Mouse (Mus musculus) left cerebral cortex, adult 2 months (tissue): ENCODE data around the gene Prm3. TPM values are rescaled to one million over a fixed set of nuclear protein-coding genes. Genes with fewer than 3 reads are reported as not detected.
A peak's percentile ranks its signal among the peaks of the same experiment; 100 is the strongest.

Source experiments
- DNase-seq, 2 experiments: peaks; one replicate each; pipeline ENCODE4 v3.0.0; 2021 to 2022; ENCODE audit warnings: low spot score in 2 of 2, mixed read lengths in 1 of 2; ENCODE audit errors: extremely low spot score in 1 of 2
- H3K27ac ChIP-seq: fragments of 200-600 bp; 2 replicates; pipeline ENCODE4 v1.8.1; 2022
- H3K4me3 ChIP-seq: fragments of 200-600 bp; 2 replicates; pipeline ENCODE4 v1.8.1; 2022
- CTCF ChIP-seq: fragments of 200-600 bp; IDR thresholded peaks from 2 replicates; pipeline ENCODE4 v1.8.1; 2022; ENCODE audit warnings: antibody characterized with exemption, mild to moderate bottlenecking, moderate library complexity
- intact Hi-C: fragments of 180-260 bp; cut with DNase I; formaldehyde crosslinking; loops from one replicate; pipeline ENCODE4 v1.15.1; 2025
- long read RNA-seq, 2 experiments: library from polyadenylated mRNA; stranded (forward); transcript quantifications; one replicate each; pipeline ENCODE4 v2.0.0; 2021; ENCODE audit warnings: borderline mapping rate in 2 of 2
- total RNA-seq, 2 experiments: library from RNA; stranded (reverse); gene quantifications; 2 replicates each; pipeline ENCODE4 v1.2.3; 2021

Prm3 gene
- total RNA-seq = not detected
- long read RNA-seq, experiment 1 = 0 reads
- long read RNA-seq, experiment 2 = 0 reads

DNA sequence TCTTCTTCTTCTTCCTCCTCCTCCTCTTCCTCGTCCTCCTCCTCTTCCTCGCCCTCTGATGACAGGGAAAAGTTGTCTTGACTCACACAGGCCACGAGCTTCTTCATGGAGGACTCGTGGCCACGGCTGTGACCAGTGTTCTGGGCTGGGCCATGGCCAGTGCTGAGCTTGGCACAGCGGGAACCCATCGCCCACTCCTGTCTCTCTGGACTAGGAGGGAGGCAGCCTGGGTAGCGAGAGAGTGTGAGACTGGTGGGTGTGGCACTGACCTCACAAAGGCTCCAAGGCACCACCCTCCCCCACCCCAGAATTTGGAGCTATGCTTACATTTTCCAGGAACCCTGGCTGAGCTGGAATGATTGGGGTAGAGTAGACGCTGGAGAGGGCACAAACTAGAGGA lies at the start of gene Prm3:
TSS of gene Prm3 (minus strand) at position 213 of the 400 bp plus-strand sequence.
- DNase-seq = no peak
- TF ChIP-seq CTCF = no peak
- intact Hi-C loops = no loop called here

DNA sequence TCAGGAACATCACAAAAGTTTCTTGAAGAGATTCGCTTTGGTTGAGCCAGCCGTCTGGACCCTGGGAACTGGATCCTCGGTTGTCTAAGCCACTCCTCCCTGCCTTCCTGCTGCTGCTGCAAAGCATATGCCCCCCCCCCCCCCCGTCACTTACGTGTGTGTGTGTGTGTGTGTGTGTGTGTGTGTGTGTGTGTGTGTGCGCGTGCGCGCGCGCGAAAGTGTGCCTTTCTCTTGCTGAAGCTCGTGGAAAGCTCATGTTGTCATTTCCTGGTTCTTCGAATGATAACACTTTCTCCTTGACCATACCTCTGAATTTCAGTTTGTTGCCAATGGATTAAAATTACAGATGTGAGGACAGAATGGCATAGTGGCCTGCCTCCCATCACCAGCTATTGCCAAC lies 49.3 kb upstream of the Prm3 start:
- Histone ChIP-seq H3K27ac (no peak overlapping the region), H3K4me3 (no peak overlapping the region)
- no peak for TF ChIP-seq CTCF
- DNase-seq = no peak
- intact Hi-C loops = loop anchor here (10.0 kb wide), 1 partner anchor 175 kb away; no protein-coding TSS in a partner anchor

More for the DNA sequence above, at the start of gene Prm3:
- no peak within 1 kb of the TSS for H3K4me3 ChIP-seq
- no peak within 1 kb of the TSS for H3K27ac ChIP-seq

DNA sequence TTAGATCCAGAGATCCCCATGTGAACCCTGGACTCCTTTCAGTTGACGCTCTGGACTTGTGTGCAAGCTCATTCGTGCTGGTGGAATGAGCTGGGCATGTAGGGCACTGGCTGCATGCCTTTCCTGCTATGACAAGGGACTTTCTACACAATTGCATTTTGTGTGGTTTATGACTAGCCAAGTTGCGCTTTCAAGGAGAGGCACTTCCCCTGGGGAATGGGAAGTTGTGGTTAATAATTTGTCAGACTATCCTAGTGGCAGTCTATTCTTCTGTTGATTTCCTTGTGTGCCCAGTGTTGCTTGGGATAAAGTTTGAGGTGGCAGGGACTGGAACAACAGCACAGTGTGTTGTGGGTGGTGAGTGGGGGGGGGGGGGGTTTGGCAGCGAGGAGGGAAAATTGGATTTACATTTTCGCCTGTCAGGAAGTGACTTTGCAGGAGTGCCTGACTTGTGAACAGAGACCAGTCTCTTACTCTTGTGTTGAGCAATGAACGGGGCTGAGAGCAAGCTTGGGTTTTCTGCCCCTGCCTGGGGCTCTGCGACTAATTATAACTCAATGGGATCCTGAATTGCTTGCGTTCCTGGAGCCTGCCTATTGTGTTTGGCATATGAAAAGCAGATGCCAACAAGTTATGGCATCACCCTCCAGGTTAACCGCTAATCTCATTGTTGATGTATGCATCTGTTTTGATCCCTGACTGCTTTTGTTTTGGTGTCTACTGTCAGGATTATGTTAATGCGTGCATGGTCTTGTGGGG lies 48.0 kb upstream of the Prm3 start:
- TF ChIP-seq CTCF = no peak
- intact Hi-C loops = no loop called here
- DNase-seq = no peak
- Histone ChIP-seq H3K4me3 (no peak overlapping the region), H3K27ac (no peak overlapping the region)

DNA sequence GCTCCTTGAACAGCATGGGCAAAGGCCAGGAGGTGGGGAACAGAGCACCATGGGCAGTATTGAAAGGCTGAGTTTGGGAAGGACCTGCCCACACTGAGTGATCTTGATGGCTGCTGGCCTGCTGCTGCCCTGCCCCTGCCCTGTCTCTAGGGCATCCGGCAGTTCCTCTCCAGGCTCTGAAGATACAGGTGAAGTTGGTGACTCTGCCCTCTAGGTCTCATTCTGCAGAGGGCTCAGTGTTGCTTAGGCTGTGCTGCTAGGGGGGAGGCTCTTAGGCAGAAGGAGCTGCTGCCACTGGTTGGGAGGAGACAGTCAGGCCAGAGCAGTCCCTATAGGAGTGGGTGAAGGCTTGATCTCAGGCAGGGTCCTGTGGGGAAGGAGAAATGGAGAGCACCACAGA lies 47.2 kb upstream of the Prm3 start:
- TF ChIP-seq CTCF = no peak
- Histone ChIP-seq H3K27ac (no peak overlapping the region), H3K4me3 (no peak overlapping the region)
- intact Hi-C loops = no loop called here
- DNase-seq = no peak

DNA sequence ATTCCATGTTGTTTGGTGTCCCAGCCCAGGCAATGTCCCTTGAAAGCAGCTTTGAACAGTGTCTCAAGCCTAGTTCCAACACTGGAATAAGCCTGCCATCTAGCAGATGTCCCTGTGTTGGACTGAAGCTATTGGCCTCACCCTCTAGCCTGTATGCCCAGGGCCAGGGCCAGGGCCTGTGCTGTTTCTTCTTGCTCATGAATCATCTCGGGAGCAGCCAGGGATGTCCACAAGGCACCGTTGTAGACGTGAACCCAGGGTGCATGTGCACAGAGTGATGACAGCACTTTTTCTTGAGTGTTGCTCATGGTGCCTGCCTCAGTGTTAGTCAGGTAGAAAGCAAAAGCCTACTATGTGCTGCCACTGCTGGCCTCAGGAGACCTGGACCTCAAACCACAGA lies 46.5 kb upstream of the Prm3 start:
- no peak for TF ChIP-seq CTCF
- H3K4me3 ChIP-seq = no peak overlapping the region
- intact Hi-C loops = no loop called here
- DNase-seq = no peak
- H3K27ac ChIP-seq = no peak overlapping the region

DNA sequence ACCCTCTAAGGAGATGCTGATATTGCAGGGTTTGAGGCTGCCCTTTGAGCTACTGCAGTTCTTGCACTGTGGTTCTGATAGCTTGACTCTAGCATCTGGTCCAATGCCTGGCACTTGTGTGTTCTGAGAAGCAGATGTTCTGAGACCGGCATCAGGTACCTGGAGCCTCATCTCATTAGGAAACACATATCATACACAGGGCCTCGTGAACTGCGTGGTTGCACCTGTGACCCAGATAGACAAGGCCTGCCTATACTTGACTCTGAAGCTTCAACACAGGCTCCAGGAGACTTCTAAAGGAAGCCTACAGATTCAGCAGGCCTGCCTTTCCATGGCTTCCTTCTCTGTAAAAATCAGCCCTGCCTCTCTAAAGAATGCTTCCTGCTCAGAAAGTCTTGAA lies 45.7 kb upstream of the Prm3 start:
- intact Hi-C loops = no loop called here
- Histone ChIP-seq H3K4me3 (no peak overlapping the region), H3K27ac (no peak overlapping the region)
- no peak for DNase-seq
- no peak for TF ChIP-seq CTCF

DNA sequence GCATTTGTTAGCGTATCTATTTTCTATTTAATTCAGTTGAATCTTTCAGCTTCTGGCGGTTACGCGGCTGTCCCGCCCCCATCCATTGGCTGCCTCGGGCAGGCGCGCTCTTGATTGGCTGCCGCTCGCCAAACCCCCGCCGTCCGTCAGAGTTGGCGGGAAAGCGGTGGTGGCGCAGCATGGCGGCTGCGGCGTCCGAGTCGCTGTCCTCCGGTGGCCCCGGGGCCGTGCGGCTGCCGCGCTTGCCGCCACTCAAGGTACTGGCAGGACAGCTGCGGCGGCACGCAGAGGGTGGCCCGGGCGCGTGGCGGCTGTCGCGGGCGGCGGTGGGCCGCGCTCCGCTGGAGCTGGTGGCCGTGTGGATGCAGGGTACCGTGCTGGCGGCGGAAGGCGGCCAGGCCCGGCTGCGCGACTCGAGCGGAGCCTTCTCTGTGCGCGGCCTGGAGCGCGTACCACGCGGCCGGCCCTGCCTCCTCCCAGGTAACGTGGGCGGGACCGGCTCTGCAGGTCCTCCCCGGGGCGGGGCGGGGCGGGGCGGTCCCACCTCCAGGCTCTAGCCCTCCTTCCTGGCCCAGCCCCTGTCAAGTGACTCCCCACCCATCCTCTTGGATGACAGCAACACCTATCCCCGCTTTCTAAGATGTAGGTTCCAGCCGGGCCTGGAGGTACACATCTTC lies 44.3 kb upstream of the Prm3 start, which contains the start of gene Rmi2:
TSS of gene Rmi2 (plus strand) at position 149 of the 677 bp plus-strand sequence.
- Histone ChIP-seq H3K4me3 (peak within 1 kb of the TSS; percentile 70), H3K27ac (no peak within 1 kb of the TSS)
- intact Hi-C loops = loop anchor here (2.0 kb wide), 1 partner anchor 48 kb away; no protein-coding TSS in a partner anchor
- peak; percentile 80 to 84 for DNase-seq
- no peak for TF ChIP-seq CTCF

DNA sequence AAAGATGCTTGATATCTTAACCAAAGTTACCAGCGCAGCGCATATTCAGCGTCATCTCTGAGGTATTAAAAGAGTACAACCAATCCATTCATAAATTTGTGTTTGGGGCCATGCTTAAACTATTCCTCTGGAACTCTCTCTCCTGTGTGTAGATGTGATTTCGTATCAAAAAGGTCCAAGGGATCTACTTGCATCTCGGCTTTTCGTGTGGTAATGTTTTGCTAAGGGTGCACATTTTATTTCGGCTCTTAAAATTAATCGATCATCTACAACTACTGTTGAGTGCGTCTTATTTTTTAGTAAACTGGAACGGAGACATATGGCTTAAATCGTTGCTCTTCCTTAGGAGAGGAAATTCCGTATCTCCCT lies 43.8 kb upstream of the Prm3 start:
- intact Hi-C loops = loop anchor here (2.0 kb wide), 1 partner anchor 48 kb away; no protein-coding TSS in a partner anchor
- DNase-seq = no peak
- peak overlapping the region; percentile 70 for H3K4me3 ChIP-seq
- H3K27ac ChIP-seq = no peak overlapping the region
- no peak for TF ChIP-seq CTCF

DNA sequence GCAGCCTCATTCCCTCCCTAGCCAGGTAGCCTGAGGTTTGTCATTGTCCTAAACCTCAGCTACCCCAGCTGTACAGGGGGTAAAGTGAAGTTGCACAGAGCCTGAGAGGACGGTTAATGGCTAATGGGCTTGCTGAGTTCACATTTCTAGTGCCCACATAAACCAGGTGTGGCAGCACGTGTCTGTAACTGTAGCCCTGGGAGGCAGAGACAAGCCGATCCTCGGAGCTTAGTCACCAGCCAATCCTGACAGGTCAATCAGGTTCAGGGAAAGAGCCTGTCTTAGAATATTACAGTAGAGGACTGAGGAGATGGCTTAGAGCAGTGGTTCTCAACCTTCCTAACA lies 37.7 kb upstream of the Prm3 start:
- DNase-seq = no peak
- Histone ChIP-seq H3K27ac (no peak overlapping the region), H3K4me3 (no peak overlapping the region)
- intact Hi-C loops = no loop called here
- no peak for TF ChIP-seq CTCF

DNA sequence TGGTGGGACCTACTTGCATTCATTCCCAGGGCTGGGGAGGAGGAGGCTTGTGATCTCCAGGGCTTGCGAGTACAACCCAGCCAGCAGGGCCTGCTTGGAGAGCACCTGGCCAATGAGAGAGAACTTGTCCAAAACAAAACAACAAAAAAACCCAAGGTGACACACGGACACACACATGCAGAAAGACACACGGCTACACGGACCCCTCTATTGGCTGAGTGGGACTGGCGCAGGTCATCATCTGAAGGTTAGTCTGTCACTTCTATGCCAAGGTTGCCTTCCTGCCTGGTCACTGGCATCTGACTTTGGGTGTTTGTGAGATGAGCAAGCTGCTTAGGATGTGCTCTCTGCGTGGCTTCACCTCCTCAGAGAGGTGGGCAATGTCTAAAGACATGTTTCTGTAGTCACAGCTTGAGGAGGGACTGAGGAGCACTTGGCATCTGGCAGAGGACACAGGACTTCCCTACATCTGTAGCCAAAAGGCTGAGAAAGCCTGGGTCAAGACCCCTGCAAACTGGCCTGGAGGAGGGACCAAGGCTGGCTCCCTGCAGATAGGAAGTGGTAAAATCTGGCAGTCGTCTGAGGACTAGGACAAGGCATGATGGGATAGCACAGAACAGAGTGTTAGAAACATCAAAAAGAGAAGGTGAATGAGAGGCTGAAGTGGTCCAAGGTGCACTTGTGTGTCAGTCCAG lies 37.2 kb upstream of the Prm3 start:
- DNase-seq = no peak
- intact Hi-C loops = no loop called here
- Histone ChIP-seq H3K27ac (no peak overlapping the region), H3K4me3 (no peak overlapping the region)
- TF ChIP-seq CTCF = no peak

DNA sequence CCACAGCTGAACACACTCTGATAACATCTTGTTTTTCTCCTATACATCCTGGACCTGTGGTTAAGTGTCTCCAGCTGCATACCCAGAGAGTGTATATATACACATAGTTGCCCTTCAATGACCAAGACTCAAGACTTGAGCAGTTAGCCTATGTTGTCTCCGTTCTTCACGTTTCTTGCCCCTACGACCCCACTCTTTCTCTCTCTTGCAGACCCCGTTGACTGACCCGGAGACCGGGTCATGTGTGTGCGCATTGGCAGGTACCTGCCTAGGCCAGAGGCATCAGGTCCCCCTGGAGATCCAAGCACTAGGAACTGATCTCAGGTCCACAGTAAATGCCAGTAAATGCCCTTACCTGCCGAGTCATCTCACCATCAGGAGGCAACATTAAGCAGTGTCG lies 36.6 kb upstream of the Prm3 start:
- intact Hi-C loops = no loop called here
- no peak for DNase-seq
- no peak for TF ChIP-seq CTCF
- H3K4me3 ChIP-seq = no peak overlapping the region
- H3K27ac ChIP-seq = no peak overlapping the region

DNA sequence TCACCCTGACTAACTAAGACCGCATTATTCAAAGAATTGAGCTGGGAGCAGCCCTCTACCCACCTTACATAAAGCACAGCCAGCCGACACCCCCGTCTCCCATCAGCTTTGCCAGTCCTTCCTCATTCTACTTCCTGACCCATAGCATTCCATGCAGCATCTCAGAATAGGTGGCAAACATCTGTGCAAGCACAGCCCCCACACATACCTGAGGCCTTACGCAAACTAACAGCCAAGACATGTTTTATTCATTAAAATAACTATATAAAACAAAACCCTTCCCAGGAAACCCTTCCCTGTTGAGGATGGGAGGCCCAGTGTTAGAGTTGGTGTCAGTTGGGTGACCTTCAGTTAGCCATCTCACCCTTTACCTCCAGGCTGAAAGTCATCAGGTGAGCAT lies 35.1 kb upstream of the Prm3 start:
- TF ChIP-seq CTCF = no peak
- no peak overlapping the region for H3K4me3 ChIP-seq
- no peak for DNase-seq
- intact Hi-C loops = no loop called here
- H3K27ac ChIP-seq = no peak overlapping the region
